Mouse (Mus musculus) spleen, adult 12 weeks (tissue): ENCODE results near the gene Gpr183.
A peak's percentile ranks its signal among the peaks of the same experiment; 100 is the strongest.

Source experiments
- DNase-seq: peaks from one replicate; pipeline ENCODE4 v3.0.0; 2022; ENCODE audit warnings: low spot score

Gpr183 gene

GRCm38 (mm10) chr14:121964990-121965389, at the start of gene Gpr183:
TSS of gene Gpr183 (minus strand) at chr14:121965195.
- DNase-seq = no peak

GRCm38 (mm10) chr14:122013417-122013951, 48.5 kb upstream of the Gpr183 start:
- DNase-seq = no peak

- no peak for DNase-seq
Measured at GRCm38 (mm10) chr14:122012814-122013213, 47.8 kb upstream of the Gpr183 start.

GRCm38 (mm10) chr14:122012193-122012592, 47.2 kb upstream of the Gpr183 start:
- DNase-seq = no peak

GRCm38 (mm10) chr14:122011768-122012167, 46.8 kb upstream of the Gpr183 start:
- DNase-seq = no peak

- no peak for DNase-seq
Measured at GRCm38 (mm10) chr14:122010301-122010700, 45.3 kb upstream of the Gpr183 start.

GRCm38 (mm10) chr14:122009502-122009901, 44.5 kb upstream of the Gpr183 start:
- DNase-seq = peak; percentile 43

- DNase-seq = no peak
Measured at GRCm38 (mm10) chr14:122008261-122008660, 43.3 kb upstream of the Gpr183 start.

- no peak for DNase-seq
Measured at GRCm38 (mm10) chr14:122003812-122004211, 38.8 kb upstream of the Gpr183 start.

GRCm38 (mm10) chr14:122002224-122002623, 37.2 kb upstream of the Gpr183 start:
- DNase-seq = no peak

- no peak for DNase-seq
Measured at GRCm38 (mm10) chr14:122000346-122001105, 35.5 kb upstream of the Gpr183 start.

- DNase-seq = no peak
Measured at GRCm38 (mm10) chr14:121999455-121999854, 34.5 kb upstream of the Gpr183 start.

- DNase-seq = no peak
Measured at GRCm38 (mm10) chr14:121996786-121997185, 31.8 kb upstream of the Gpr183 start.

GRCm38 (mm10) chr14:121995557-121995870, 30.5 kb upstream of the Gpr183 start:
- DNase-seq = no peak

GRCm38 (mm10) chr14:121994846-121995556, 30.0 kb upstream of the Gpr183 start:
- DNase-seq = no peak

- DNase-seq = no peak
Measured at GRCm38 (mm10) chr14:121994171-121994700, 29.2 kb upstream of the Gpr183 start.

GRCm38 (mm10) chr14:121993616-121994015, 28.6 kb upstream of the Gpr183 start:
- DNase-seq = no peak

- no peak for DNase-seq
Measured at GRCm38 (mm10) chr14:121992395-121993280, 27.6 kb upstream of the Gpr183 start.

- no peak for DNase-seq
Measured at GRCm38 (mm10) chr14:121991921-121992320, 26.9 kb upstream of the Gpr183 start.

- DNase-seq = no peak
Measured at GRCm38 (mm10) chr14:121990897-121991296, 25.9 kb upstream of the Gpr183 start.

- no peak for DNase-seq
Measured at GRCm38 (mm10) chr14:121989869-121990268, 24.9 kb upstream of the Gpr183 start.

- DNase-seq = no peak
Measured at GRCm38 (mm10) chr14:121989331-121989730, 24.3 kb upstream of the Gpr183 start.
